Mouse (Mus musculus): ENCODE data around the gene Zfp352. TPM values are rescaled to one million over a fixed set of nuclear protein-coding genes. Genes with fewer than 3 reads are reported as not detected.
"Not testable (repeated sequence)": the region's sequence is repeated elsewhere in the genome, so short reads cannot be mapped to it uniquely, and the experiment has no call there.

Gene Zfp352
- not detected in 2 replicates for polyA plus RNA-seq (2016; fragmentation: Nextera tagmentation; extraction: Ambion mirVana)

DNA sequence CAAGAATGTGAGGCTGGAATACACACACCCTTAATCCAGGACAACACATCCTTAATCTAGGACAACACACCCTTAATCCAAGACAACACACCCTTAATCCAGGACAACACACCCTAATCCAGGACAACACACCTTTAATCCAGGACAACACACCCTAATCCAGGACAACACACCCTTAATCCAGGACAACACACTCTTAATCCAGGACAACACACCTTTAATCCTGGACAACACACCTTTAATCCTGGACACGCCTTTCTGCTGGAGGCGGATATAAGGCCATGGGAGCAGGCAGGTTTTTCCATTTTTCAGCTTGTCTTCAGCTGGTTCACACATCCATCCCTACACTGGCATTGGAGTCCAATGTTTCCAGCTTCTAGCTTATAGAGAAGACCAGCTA lies at the start of gene Zfp352:
Gene Zfp352, plus strand, starts transcription at position 301 of the 400 bp plus-strand sequence.
- WGBS = 84% methylated on average over 2 of the region's 2 CpGs
- Histone ChIP-seq H3K27me3 (no peaks in the 10 kb centered on the region), H3K9me3 (no peaks in the 10 kb centered on the region), H3K4me2 (replicated peaks) (no peak within 1 kb of the TSS), H3K27ac (replicated peaks) (no peak within 1 kb of the TSS), H3K36me3 (no peaks in the 10 kb centered on the region), H3K4me1 (no peaks in the 10 kb centered on the region), H3K9ac (replicated peaks) (no peak within 1 kb of the TSS), H3K4me3 (no peak within 1 kb of the TSS)
- ATAC-seq (ENCODE audit: low FRiP score, low read depth) = no peak

DNA sequence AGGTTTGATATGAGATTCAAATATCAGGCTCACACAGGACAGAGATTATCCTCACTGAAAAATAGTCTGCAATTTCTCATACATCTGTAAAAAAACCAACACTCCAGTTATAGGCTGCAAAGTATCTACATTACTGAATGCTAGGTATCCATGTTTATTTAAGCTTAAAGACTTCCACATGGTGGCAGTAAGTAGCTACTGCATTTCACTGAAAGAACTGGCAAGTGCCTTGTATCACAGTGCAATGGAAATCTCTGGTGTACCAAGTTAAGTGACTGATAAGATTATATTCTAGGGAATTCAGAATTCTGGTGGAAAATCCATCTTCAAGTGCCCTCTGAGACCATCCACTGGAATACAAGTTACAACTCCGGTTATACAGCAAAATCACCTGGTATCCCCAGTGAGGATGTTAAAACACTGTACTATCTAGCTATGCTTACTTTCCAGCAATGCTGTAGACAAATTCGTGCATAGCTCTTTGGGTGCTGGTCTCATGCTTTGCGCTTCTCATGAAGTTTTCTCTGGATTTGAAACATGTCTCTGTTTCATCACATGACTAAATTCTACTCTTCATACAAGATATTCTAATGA lies 47.6 kb upstream of the Zfp352 start:
- peak; percentile 38; the same call in 1 of the 2 replicates for ATAC-seq (ENCODE audit: low FRiP score, low read depth)
- WGBS = 85% methylated on average over 3 of the region's 3 CpGs
- no peak overlapping the region for H3K4me3 ChIP-seq
- no peak overlapping the region for H3K4me2 ChIP-seq (replicated peaks)
- no peaks in the 10 kb centered on the region for H3K4me1 ChIP-seq
- H3K27me3 ChIP-seq = no peaks in the 10 kb centered on the region
- H3K36me3 ChIP-seq = no peaks in the 10 kb centered on the region
- H3K9me3 ChIP-seq = no peaks in the 10 kb centered on the region
- no peak overlapping the region for H3K9ac ChIP-seq (replicated peaks)
- H3K27ac ChIP-seq (replicated peaks) = no peak overlapping the region

DNA sequence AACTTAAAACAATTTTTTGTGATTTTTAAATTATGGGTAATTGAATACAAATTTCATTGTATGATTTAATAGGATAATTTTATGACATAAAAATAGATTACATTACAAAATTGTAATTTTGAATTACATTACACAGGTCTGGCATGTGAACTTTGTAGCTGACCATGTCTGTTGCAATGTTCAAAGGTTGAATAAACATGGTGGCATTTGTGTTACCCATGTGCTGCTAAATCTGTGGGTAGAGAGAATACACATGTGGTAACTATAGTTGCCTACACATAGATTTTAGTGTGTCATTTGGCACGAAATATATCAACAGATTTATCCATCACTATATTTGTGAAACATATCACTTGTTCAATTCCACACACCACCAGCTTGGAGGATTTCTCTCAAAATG lies 44.6 kb upstream of the Zfp352 start:
- 75% methylated on average over 1 of the region's 1 CpGs for WGBS
- ATAC-seq (ENCODE audit: low FRiP score, low read depth) = no peak
- no peaks in the 10 kb centered on the region for H3K36me3 ChIP-seq
- H3K9me3 ChIP-seq = no peaks in the 10 kb centered on the region
- H3K27me3 ChIP-seq = no peaks in the 10 kb centered on the region
- H3K27ac ChIP-seq (replicated peaks) = no peak overlapping the region
- H3K4me2 ChIP-seq (replicated peaks) = no peak overlapping the region
- no peak overlapping the region for H3K9ac ChIP-seq (replicated peaks)
- H3K4me3 ChIP-seq = no peak overlapping the region
- H3K4me1 ChIP-seq = no peaks in the 10 kb centered on the region

DNA sequence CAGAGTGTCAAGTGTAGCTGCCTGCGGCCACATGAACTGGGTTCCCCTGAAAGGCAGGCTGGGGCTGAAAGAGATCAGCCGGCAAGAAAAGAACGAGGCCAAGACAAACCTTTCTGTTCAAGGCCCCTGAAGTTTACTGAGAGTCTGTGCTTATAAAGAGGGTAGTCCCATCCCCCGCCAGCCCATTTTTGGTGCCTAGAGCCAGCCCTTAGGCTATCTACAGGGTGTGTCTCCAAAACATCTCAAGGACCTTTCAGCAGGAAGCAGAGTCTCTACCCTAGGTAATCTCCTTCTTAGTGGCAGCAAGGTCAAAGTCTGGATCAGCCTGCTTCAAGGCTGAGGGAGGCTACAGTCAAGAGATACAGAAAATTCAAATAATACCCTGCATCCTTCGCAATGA lies 15.2 kb upstream of the Zfp352 start:
- Histone ChIP-seq H3K9me3 (no peaks in the 10 kb centered on the region), H3K9ac (replicated peaks) (no peak overlapping the region), H3K4me3 (no peak overlapping the region), H3K36me3 (no peaks in the 10 kb centered on the region), H3K4me1 (no peaks in the 10 kb centered on the region), H3K4me2 (replicated peaks) (no peak overlapping the region), H3K27ac (replicated peaks) (no peak overlapping the region), H3K27me3 (no peaks in the 10 kb centered on the region)
- 86% methylated on average over 5 of the region's 5 CpGs for WGBS
- ATAC-seq (ENCODE audit: low FRiP score, low read depth) = no peak

DNA sequence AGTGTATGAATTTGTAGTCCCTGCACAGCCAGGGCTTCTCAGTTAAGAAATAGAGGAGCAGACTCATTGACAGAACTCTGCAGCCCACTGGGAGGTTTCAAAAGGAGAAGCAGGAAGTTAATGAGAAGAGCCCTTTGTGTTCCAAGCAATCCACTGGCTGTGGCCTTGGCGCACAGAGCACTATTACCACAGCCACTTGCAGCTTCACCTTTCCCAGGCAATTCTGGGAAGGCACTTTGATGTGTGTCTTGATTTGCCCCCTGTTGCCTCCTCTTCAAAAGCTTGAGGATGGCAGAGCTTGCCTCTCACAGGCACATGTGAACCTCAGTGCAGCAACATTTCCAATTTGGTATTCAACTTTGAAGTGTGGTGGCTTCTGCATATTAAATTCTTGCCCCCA lies 7.1 kb upstream of the Zfp352 start:
- 52% methylated on average over 1 of the region's 1 CpGs for WGBS
- H3K36me3 ChIP-seq = no peaks in the 10 kb centered on the region
- H3K27ac ChIP-seq (replicated peaks) = no peak overlapping the region

DNA sequence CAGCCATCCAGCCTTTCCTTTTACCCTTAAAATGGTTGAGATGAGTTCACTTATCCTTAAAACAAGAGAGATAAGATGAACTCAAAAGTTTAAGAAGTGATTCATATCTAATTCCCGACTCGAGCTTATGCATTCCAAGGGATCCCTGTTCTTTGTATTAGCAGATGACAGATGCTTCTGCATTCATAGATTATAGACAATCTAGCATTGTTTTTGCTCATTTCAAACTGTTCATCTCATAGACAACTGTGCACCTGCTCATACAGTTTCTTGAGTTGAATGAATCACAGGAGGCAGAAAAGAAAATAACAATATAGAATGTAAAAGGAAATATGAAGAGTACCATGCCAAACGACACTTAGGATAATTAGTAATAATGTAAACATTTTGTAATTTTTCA lies 6.5 kb upstream of the Zfp352 start:
- no peaks in the 10 kb centered on the region for H3K4me1 ChIP-seq
- WGBS = 89% methylated on average over 3 of the region's 3 CpGs

More for the DNA sequence above, 7.1 kb upstream of the Zfp352 start:
- H3K4me1 ChIP-seq = no peaks in the 10 kb centered on the region
- no peaks in the 10 kb centered on the region for H3K9me3 ChIP-seq
- no peak overlapping the region for H3K4me2 ChIP-seq (replicated peaks)
- ATAC-seq (ENCODE audit: low FRiP score, low read depth) = 0 out of 2 replicates have a peak, but pooled peaks have one; percentile 30
- no peaks in the 10 kb centered on the region for H3K27me3 ChIP-seq
- H3K9ac ChIP-seq (replicated peaks) = no peak overlapping the region
- no peak overlapping the region for H3K4me3 ChIP-seq

DNA sequence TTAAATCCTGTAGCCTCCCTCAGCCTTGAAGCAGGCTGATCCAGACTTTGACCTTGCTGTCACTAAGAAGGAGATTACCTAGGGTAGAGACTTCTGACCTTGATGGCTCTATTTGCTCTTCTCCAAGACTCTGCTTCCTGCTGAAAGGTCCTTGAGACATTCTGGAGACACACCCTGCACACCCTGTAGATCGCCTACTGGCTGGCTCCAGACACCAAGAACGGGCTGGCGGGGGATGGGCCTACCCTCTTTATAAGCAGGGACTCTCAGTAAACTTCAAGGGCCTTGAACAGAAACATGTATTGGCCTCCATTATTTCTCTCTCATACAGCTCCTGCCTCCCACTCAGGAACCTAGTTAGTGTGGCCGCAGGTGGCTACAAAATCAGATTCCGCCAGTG lies 17.0 kb downstream of the Zfp352 start:
- not testable (repeated sequence) for ATAC-seq (ENCODE audit: low FRiP score, low read depth); H3K4me2 ChIP-seq (replicated peaks); H3K27ac ChIP-seq (replicated peaks); H3K36me3 ChIP-seq; H3K9ac ChIP-seq (replicated peaks); H3K27me3 ChIP-seq; H3K4me3 ChIP-seq; H3K9me3 ChIP-seq; H3K4me1 ChIP-seq
- WGBS = 96% methylated on average over 5 of the region's 5 CpGs

More for the DNA sequence above, 6.5 kb upstream of the Zfp352 start:
- Histone ChIP-seq H3K4me2 (replicated peaks) (no peak overlapping the region), H3K27me3 (no peaks in the 10 kb centered on the region), H3K9ac (replicated peaks) (no peak overlapping the region), H3K36me3 (no peaks in the 10 kb centered on the region), H3K27ac (replicated peaks) (no peak overlapping the region), H3K4me3 (no peak overlapping the region), H3K9me3 (no peaks in the 10 kb centered on the region)
- no peak for ATAC-seq (ENCODE audit: low FRiP score, low read depth)

DNA sequence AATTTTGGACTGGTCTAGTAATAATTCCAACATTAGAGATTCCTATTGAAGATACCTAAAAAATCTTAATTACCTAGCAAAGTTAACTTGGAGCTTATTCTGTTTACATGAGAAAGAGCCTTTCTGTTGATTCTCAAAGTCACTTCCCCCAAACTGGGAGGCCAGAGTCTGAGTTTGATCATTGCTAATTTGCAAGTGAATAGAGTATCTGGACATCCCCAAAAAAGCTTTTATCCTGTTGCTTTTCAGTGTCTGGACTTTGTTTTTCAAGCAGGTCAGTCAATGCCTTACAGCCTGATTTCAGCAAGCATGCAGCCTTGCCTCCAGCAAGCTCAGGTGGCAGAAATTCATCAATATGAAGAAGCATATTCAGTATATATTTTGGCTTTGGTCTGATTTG lies 51.2 kb downstream of the Zfp352 start:
- Histone ChIP-seq H3K27ac (replicated peaks) (no peak overlapping the region), H3K9ac (replicated peaks) (no peak overlapping the region), H3K4me1 (no peaks in the 10 kb centered on the region), H3K9me3 (peaks cover 13% of the 10 kb centered on the region), H3K27me3 (no peaks in the 10 kb centered on the region), H3K4me3 (no peak overlapping the region), H3K4me2 (replicated peaks) (no peak overlapping the region), H3K36me3 (no peaks in the 10 kb centered on the region)
- ATAC-seq (ENCODE audit: low FRiP score, low read depth) = no peak
